Mouse (Mus musculus): ENCODE data around the gene Pde11a. TPM values are rescaled to one million over a fixed set of nuclear protein-coding genes. Genes with fewer than 3 reads are reported as not detected.
"Not testable (repeated sequence)": the region's sequence is repeated elsewhere in the genome, so short reads cannot be mapped to it uniquely, and the experiment has no call there.

Pde11a gene
- polyA plus RNA-seq, 1 experiment from 2014 or later: 0.57 TPM

DNA sequence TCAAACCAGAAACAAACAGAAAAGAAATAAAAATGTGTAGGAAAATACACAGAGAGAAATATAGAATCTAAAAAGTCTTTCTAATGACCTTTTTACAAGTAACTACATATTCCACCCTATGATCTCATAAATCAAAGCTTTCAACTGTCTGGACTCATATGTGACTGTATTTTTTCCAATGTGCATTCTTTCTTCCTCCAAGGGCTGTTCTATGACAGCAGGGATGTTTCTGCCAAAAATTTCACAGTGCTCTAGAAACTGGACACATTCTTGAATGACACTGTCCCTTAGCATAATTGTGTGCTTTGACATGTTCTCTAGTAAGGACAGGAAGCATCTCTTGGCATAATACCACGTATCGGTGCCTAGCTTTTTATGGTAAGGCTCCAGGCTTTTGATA lies 362.5 kb downstream of the Pde11a start:
- not testable (repeated sequence) for H3K9me3 ChIP-seq; H3K36me3 ChIP-seq; H3K27me3 ChIP-seq (replicated peaks); H3K4me1 ChIP-seq (replicated peaks); H3K4me2 ChIP-seq (replicated peaks); H3K4me3 ChIP-seq (replicated peaks); H3K27ac ChIP-seq; ATAC-seq; H3K9ac ChIP-seq
- WGBS: 82% methylated on average over 2 of the region's 2 CpGs

GRCm38 (mm10) chr2:75974131-75974530 lies 364.4 kb downstream of the Pde11a start:
- ATAC-seq: no peak
- Histone ChIP-seq H3K4me1 (replicated peaks) (no peaks in the 10 kb centered on the region), H3K27me3 (replicated peaks) (no peaks in the 10 kb centered on the region), H3K9me3 (no peaks in the 10 kb centered on the region), H3K9ac (no peak overlapping the region), H3K4me2 (replicated peaks) (no peak overlapping the region), H3K27ac (no peak overlapping the region), H3K4me3 (replicated peaks) (no peak overlapping the region), H3K36me3 (no peaks in the 10 kb centered on the region)
- WGBS: 70% methylated on average over 9 of the region's 9 CpGs

DNA sequence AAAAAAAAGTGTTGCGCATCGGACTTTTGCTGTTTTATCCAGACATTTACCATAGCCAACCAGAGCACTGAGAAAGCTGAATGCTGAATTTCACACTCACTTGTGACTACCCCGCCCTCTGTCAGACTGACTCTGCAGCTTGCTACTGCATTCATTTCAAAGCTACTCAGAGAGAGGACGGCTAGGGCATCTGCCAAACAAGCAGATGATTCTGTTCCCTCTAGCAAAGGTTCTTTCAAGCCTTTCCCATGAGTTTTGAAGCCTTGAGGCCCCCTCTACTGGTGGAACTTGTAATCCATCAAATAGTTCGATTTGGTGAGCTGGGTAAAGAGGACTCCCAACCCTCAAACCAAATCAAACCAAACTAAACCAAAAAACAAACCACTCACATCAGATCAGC lies 373.6 kb downstream of the Pde11a start:
- no peak overlapping the region for H3K27ac ChIP-seq
- H3K36me3 ChIP-seq: no peaks in the 10 kb centered on the region
- no peaks in the 10 kb centered on the region for H3K9me3 ChIP-seq
- 0 out of 2 replicates have a peak, but pooled peaks have one; percentile 50 for ATAC-seq
- no peaks in the 10 kb centered on the region for H3K27me3 ChIP-seq (replicated peaks)
- no peak overlapping the region for H3K4me3 ChIP-seq (replicated peaks)
- H3K4me1 ChIP-seq (replicated peaks): peaks cover 17% of the 10 kb centered on the region
- H3K4me2 ChIP-seq (replicated peaks): peak overlapping the region; percentile 51
- WGBS: 17% methylated on average over 5 of the region's 5 CpGs
- no peak overlapping the region for H3K9ac ChIP-seq

- Histone ChIP-seq H3K4me1 (replicated peaks) (peaks cover 22% of the 10 kb centered on the region), H3K4me2 (replicated peaks) (peak overlapping the region; percentile 51), H3K27ac (no peak overlapping the region), H3K36me3 (no peaks in the 10 kb centered on the region), H3K27me3 (replicated peaks) (no peaks in the 10 kb centered on the region), H3K9me3 (no peaks in the 10 kb centered on the region), H3K9ac (no peak overlapping the region), H3K4me3 (replicated peaks) (0 out of 2 replicates have a peak overlapping the region, but pooled peaks have one; percentile 3)
- peak; percentile 54 for ATAC-seq
- 14% methylated on average over 14 of the region's 14 CpGs for WGBS
Measured at GRCm38 (mm10) chr2:75964512-75964911, 374.1 kb downstream of the Pde11a start.

- WGBS: 67% methylated on average over 5 of the region's 5 CpGs
- no peak overlapping the region for H3K9ac ChIP-seq
- peaks cover 24% of the 10 kb centered on the region for H3K4me1 ChIP-seq (replicated peaks)
- no peak overlapping the region for H3K4me3 ChIP-seq (replicated peaks)
- no peaks in the 10 kb centered on the region for H3K27me3 ChIP-seq (replicated peaks)
- ATAC-seq: no peak
- H3K4me2 ChIP-seq (replicated peaks): peak overlapping the region; percentile 51; the same call in 1 of the 2 replicates
- H3K27ac ChIP-seq: no peak overlapping the region
- no peaks in the 10 kb centered on the region for H3K36me3 ChIP-seq
- no peaks in the 10 kb centered on the region for H3K9me3 ChIP-seq
Measured at GRCm38 (mm10) chr2:75964051-75964450, 374.5 kb downstream of the Pde11a start.

- 61% methylated on average over 10 of the region's 10 CpGs for WGBS
- no peak overlapping the region for H3K4me2 ChIP-seq (replicated peaks)
- no peak overlapping the region for H3K27ac ChIP-seq
- ATAC-seq: no peak
- no peaks in the 10 kb centered on the region for H3K36me3 ChIP-seq
- H3K27me3 ChIP-seq (replicated peaks): no peaks in the 10 kb centered on the region
- H3K9ac ChIP-seq: no peak overlapping the region
- H3K9me3 ChIP-seq: no peaks in the 10 kb centered on the region
- no peak overlapping the region for H3K4me3 ChIP-seq (replicated peaks)
- H3K4me1 ChIP-seq (replicated peaks): peaks cover 24% of the 10 kb centered on the region
Measured at GRCm38 (mm10) chr2:75963211-75963840, 375.2 kb downstream of the Pde11a start.

- Histone ChIP-seq H3K9ac (no peak overlapping the region), H3K4me2 (replicated peaks) (peak overlapping the region; percentile 44), H3K9me3 (no peaks in the 10 kb centered on the region), H3K27me3 (replicated peaks) (no peaks in the 10 kb centered on the region), H3K36me3 (no peaks in the 10 kb centered on the region), H3K4me3 (replicated peaks) (no peak overlapping the region), H3K27ac (0 out of 2 replicates have a peak overlapping the region, but pooled peaks have one; percentile 11), H3K4me1 (replicated peaks) (peaks cover 24% of the 10 kb centered on the region)
- peak; percentile 53 for ATAC-seq
- 59% methylated on average over 15 of the region's 15 CpGs for WGBS
Measured at GRCm38 (mm10) chr2:75960366-75961330, 377.9 kb downstream of the Pde11a start.

DNA sequence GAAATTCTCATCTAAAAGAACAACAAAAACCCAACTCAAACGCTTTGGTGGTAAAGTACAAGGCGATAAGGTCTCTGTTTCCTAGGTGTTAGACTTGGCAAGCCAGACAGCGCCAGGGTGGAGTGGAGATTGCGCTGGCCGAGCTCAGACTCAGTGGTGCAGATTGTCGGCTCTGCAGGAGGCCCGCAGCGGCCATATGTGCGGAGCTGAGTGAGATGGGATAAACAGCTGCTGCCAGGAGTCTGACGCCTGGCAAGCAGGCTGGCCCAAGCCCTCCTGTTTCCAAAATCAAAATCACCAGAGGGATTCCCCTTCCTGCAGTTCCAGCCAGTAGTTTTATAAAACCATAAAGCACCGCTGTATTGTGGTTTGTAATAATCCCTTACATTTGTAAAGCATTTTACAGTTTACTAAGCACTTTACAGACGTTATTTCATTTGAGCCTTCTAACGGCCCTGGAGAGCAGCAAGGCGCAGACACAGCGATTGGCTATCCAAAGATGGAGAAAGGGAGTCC lies 378.7 kb downstream of the Pde11a start:
- ATAC-seq: peak; percentile 31; the same call in 1 of the 2 replicates
- 0 out of 2 replicates have a peak overlapping the region, but pooled peaks have one; percentile 10 for H3K9ac ChIP-seq
- 17% methylated on average over 15 of the region's 15 CpGs for WGBS

DNA sequence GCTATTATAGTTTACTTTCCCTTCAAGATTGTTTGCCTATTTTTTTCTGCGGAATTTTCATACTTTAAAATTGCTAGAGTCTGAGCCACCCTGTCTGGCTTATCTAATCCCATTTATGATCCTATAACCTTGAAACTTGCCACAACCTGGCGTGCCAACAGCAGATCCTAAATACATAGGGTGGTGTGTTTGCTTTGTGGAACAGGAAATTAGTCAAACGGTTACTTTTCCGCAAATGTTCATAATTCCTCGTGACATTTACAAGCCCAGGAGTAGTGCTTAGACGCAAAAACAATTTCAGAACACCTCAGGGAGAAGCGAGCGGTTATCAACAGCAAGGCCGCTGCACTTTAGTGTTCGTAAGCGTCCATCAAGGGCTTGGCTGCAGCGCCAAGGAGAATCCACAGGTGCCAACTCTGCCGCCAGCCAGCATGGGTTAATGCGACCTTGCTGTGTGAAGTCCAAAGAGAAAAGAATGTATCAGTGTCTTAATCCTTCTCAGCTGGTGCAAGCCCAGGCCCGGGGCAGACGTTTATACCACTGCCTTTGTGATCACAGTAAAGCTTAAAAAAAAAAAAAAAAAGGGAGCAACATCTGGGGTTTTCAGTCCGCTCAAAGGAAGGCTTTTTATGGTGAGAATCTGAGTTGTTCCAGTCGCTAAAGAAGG lies 379.3 kb downstream of the Pde11a start:
- Histone ChIP-seq H3K36me3 (no peaks in the 10 kb centered on the region), H3K4me1 (replicated peaks) (peaks cover 19% of the 10 kb centered on the region), H3K9me3 (no peaks in the 10 kb centered on the region), H3K4me3 (replicated peaks) (no peak overlapping the region), H3K9ac (no peak overlapping the region), H3K4me2 (replicated peaks) (peak overlapping the region; percentile 44), H3K27me3 (replicated peaks) (no peaks in the 10 kb centered on the region), H3K27ac (peak overlapping the region; percentile 37; the same call in 1 of the 2 replicates)
- WGBS: 31% methylated on average over 18 of the region's 18 CpGs
- peak; percentile 53; the same call in 1 of the 2 replicates for ATAC-seq

More for the DNA sequence above, 378.7 kb downstream of the Pde11a start:
- Histone ChIP-seq H3K4me1 (replicated peaks) (peaks cover 24% of the 10 kb centered on the region), H3K27ac (peak overlapping the region; percentile 37; the same call in 1 of the 2 replicates), H3K36me3 (no peaks in the 10 kb centered on the region), H3K4me3 (replicated peaks) (no peak overlapping the region), H3K27me3 (replicated peaks) (no peaks in the 10 kb centered on the region), H3K9me3 (no peaks in the 10 kb centered on the region), H3K4me2 (replicated peaks) (peak overlapping the region; percentile 44)

DNA sequence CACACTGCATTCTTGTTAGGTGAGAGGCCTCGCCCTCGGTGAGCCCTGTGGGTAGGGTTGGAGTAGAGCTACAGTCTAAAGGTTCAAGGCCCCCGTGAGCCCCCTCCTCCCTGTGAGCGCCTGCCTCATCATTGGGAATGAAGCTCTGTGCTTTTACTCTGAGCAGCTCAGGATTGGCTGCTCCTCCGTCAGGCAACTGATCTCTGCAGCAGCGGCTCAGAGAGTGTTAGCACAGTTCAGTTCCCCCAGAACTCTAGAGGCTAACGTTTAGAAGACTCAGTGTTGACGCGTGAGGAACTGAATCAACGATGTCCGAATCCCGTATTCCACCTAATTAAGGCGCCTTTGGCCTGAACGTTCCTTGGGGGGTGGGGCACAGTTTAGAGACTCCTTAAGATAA lies 382.9 kb downstream of the Pde11a start:
- Histone ChIP-seq H3K4me1 (replicated peaks) (peaks cover 13% of the 10 kb centered on the region), H3K9me3 (no peaks in the 10 kb centered on the region), H3K27me3 (replicated peaks) (no peaks in the 10 kb centered on the region), H3K36me3 (no peaks in the 10 kb centered on the region), H3K9ac (no peak overlapping the region), H3K4me2 (replicated peaks) (no peak overlapping the region), H3K27ac (no peak overlapping the region), H3K4me3 (replicated peaks) (no peak overlapping the region)
- 50% methylated on average over 14 of the region's 14 CpGs for WGBS
- ATAC-seq: no peak

DNA sequence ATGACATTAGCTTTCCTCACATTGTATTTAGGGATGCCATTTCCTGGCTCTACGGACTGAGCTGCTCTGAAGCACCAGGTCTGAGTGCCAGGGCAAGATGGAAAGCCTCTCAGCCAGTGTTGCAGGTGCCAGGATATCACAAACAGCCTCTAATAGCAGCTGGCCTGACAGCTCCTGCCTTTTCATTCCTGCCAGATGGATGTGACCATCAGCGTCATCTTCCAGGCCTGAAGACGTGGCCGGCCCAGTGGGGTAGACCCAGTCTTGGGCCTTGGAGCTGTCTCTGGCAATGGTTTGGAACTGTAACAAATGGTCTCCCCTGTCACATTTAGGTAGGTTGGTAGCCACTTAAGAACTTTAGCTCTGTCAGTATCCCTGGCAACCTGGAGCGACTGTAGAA lies 385.3 kb downstream of the Pde11a start:
- Histone ChIP-seq H3K27ac (no peak overlapping the region), H3K4me3 (replicated peaks) (no peak overlapping the region), H3K9me3 (no peaks in the 10 kb centered on the region), H3K36me3 (no peaks in the 10 kb centered on the region), H3K27me3 (replicated peaks) (no peaks in the 10 kb centered on the region), H3K4me1 (replicated peaks) (no peaks in the 10 kb centered on the region), H3K4me2 (replicated peaks) (no peak overlapping the region), H3K9ac (no peak overlapping the region)
- WGBS: 87% methylated on average over 5 of the region's 5 CpGs
- no peak for ATAC-seq

DNA sequence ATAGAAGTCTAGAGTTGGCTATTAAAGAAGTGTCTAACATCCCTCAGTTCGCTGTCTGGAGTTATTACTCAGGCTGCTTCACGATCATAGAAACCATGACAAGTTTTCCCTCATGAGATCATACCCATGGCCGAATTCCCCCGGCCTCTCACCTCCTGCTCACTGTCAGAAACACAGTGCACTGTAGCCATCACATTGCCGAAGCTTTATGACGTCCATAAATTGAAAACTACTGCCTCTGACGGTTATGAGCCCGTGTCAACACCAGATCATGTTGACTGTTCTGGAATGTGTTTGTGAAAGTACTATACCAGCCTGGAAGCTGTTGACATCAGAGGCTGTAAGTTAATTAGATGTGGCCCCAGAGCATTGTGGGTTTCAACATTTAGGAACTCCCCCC lies 387.9 kb downstream of the Pde11a start:
- no peak overlapping the region for H3K9ac ChIP-seq
- H3K36me3 ChIP-seq: no peaks in the 10 kb centered on the region
- H3K27ac ChIP-seq: no peak overlapping the region
- H3K4me2 ChIP-seq (replicated peaks): no peak overlapping the region
- H3K4me1 ChIP-seq (replicated peaks): no peaks in the 10 kb centered on the region
- WGBS: 68% methylated on average over 8 of the region's 8 CpGs
- H3K4me3 ChIP-seq (replicated peaks): no peak overlapping the region
- no peaks in the 10 kb centered on the region for H3K9me3 ChIP-seq
- ATAC-seq: no peak
- H3K27me3 ChIP-seq (replicated peaks): no peaks in the 10 kb centered on the region

Measured in intestine, embryonic 15.5 days (tissue).